Mouse (Mus musculus) heart, embryonic 16.5 days (tissue): ENCODE measurements around the gene Gabpb2. TPM values are rescaled to one million over a fixed set of nuclear protein-coding genes. Genes with fewer than 3 reads are reported as not detected.
"Not testable (repeated sequence)": the region's sequence is repeated elsewhere in the genome, so short reads cannot be mapped to it uniquely, and the experiment has no call there.

ENCODE experiments used
- ATAC-seq: fragments of 200-750 bp; cut with Nextera tagmentation; replicated peaks from 2 replicates; pipeline ENCODE4 v1.8.0; 2017; ENCODE audit warnings: moderate number of reproducible peaks; ENCODE audit not compliant: insufficient read depth, low FRiP score; ENCODE audit errors: extremely low read depth
- H3K27ac ChIP-seq: fragments of 300-500 bp; sonication (generic); 2 replicates; pipeline ENCODE4 v1.5.1; 2014; ENCODE audit warnings: mild to moderate bottlenecking, low read length, control low read depth, moderate library complexity
- H3K27me3 ChIP-seq: fragments of 300-500 bp; sonication (generic); 2 replicates; pipeline ENCODE4 v1.6.1; 2014; ENCODE audit warnings: low read length, mixed read lengths; ENCODE audit not compliant: control insufficient read depth, insufficient read depth
- H3K36me3 ChIP-seq: fragments of 300-500 bp; sonication (generic); 2 replicates; pipeline ENCODE4 v1.6.1; 2014; ENCODE audit not compliant: control insufficient read depth, insufficient read depth
- H3K4me1 ChIP-seq: fragments of 300-500 bp; sonication (generic); 2 replicates; pipeline ENCODE4 v1.6.1; 2014; ENCODE audit warnings: low read length, mixed read lengths; ENCODE audit not compliant: control insufficient read depth, insufficient read depth
- H3K4me2 ChIP-seq: fragments of 300-500 bp; sonication (generic); 2 replicates; pipeline ENCODE4 v1.6.1; 2014; ENCODE audit warnings: low read depth, mild to moderate bottlenecking, control low read depth, low read length
- H3K4me3 ChIP-seq: fragments of 300-500 bp; sonication (generic); 2 replicates; pipeline ENCODE4 v1.5.1; 2014; ENCODE audit warnings: mild to moderate bottlenecking, control low read depth, low read length
- H3K9ac ChIP-seq: fragments of 300-500 bp; sonication (generic); 2 replicates; pipeline ENCODE4 v1.6.1; 2014; ENCODE audit warnings: low read length, control low read depth
- H3K9me3 ChIP-seq: fragments of 300-500 bp; sonication (generic); replicated peaks from 2 replicates; pipeline ENCODE4 v1.6.1; 2016; ENCODE audit warnings: low read length; ENCODE audit not compliant: control insufficient read depth
- WGBS: fragments of 180-500 bp; shearing (Covaris S2); extraction: QIAGEN DNeasy Blood & Tissue Kit; methylation state at CpG from one replicate; pipeline ENCODE4 v1.1.7; 2014; 5-methylcytosine and 5-hydroxymethylcytosine counted together
- microRNA-seq: library from miRNA; unstranded; fragments of <30 nt; microRNA quantifications from one replicate; pipeline ENCODE4, GENCODE M21; 2017
- polyA plus RNA-seq: library from polyadenylated mRNA; unstranded; fragments of >200 nt; fragmentation: Nextera tagmentation; extraction: Ambion mirVana; gene quantifications from 2 replicates; pipeline ENCODE4 v1.2.1, GENCODE M21; 2015

Gene Gabpb2
- polyA plus RNA-seq, 1 experiment from 2014 or later, result 6.3 TPM

DNA sequence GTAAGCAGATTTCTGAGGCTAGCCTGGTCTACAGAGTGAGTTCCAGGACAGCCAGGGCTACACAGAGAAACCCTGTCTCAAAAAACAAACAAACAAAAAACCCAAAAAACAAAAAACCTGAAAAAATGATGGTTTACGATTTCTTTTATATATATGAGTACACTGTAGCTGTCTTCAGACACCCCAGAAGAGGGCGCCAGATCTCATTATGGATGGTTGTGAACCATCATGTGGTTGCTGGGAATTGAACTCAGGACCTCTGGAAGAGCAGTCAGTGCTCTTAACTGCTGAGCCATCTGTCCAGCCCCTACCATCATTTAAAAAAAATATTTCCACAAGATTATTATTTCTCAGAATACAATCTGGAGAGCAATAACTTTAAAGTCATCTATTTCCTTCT is 85.3 kb downstream of the Gabpb2 start:
- not testable (repeated sequence) for H3K9ac ChIP-seq, H3K27ac ChIP-seq, H3K36me3 ChIP-seq, H3K9me3 ChIP-seq, H3K4me3 ChIP-seq, ATAC-seq, H3K4me2 ChIP-seq, H3K27me3 ChIP-seq
- WGBS, result 93% methylated on average over 2 of the region's 2 CpGs
- peaks cover 17% of the 10 kb centered on the region for H3K4me1 ChIP-seq

Small RNA genes lying within 50 kb of the gene (microRNA-seq; reads per million reads assigned to microRNA genes)
- not detected for gene Mir8099-1

Other genes starting within 250 kb of the Gabpb2 start
- 15.1 and 20.1 TPM in 2 replicates for gene Pi4kb, start 243.2 kb downstream of the Gabpb2 start, polyA plus RNA-seq
- gene Zfp687, start 202.5 kb downstream of the Gabpb2 start, polyA plus RNA-seq, result 16.4 and 16.9 TPM in 2 replicates
- 201 and 223 TPM in 2 replicates for gene Psmd4, start 175.3 kb downstream of the Gabpb2 start, polyA plus RNA-seq
- 17.6 and 17.9 TPM in 2 replicates for gene Pip5k1a, start 111.0 kb downstream of the Gabpb2 start, polyA plus RNA-seq
- gene Vps72, start 106.9 kb downstream of the Gabpb2 start, polyA plus RNA-seq, result 92.5 and 96.6 TPM in 2 replicates
- 1.9 TPM in 2 replicates for gene Tmod4, start 93.4 kb downstream of the Gabpb2 start, polyA plus RNA-seq
- gene Scnm1, start 83.9 kb downstream of the Gabpb2 start, polyA plus RNA-seq, result 54.1 and 59.2 TPM in 2 replicates
- gene Lysmd1, start 83.8 kb downstream of the Gabpb2 start, polyA plus RNA-seq, result 9.7 and 11.3 TPM in 2 replicates
- 3.9 and 4.4 TPM in 2 replicates for gene Tnfaip8l2, start 75.6 kb downstream of the Gabpb2 start, polyA plus RNA-seq
- 1.5 and 2.7 TPM in 2 replicates for gene Sema6c, start 57.5 kb downstream of the Gabpb2 start, polyA plus RNA-seq
- gene Cdc42se1, start 10.8 kb upstream of the Gabpb2 start, polyA plus RNA-seq, result 57.8 and 59.3 TPM in 2 replicates
- gene Mllt11, start 14.3 kb upstream of the Gabpb2 start, polyA plus RNA-seq, result 9.8 and 11.5 TPM in 2 replicates
- 0.50 and 0.51 TPM in 2 replicates for gene Gm128, start 23.7 kb upstream of the Gabpb2 start, polyA plus RNA-seq
- 0.22 and 0.37 TPM in 2 replicates for gene Bnipl, start 33.3 kb upstream of the Gabpb2 start, polyA plus RNA-seq
- gene Mindy1, start 63.4 kb upstream of the Gabpb2 start, polyA plus RNA-seq, result 24.7 and 28.2 TPM in 2 replicates
- 28.1 and 31.4 TPM in 2 replicates for gene Prune1, start 64.2 kb upstream of the Gabpb2 start, polyA plus RNA-seq
- gene Anxa9, start 89.3 kb upstream of the Gabpb2 start, polyA plus RNA-seq, result 0.60 and 0.79 TPM in 2 replicates
- gene Cers2, start 96.9 kb upstream of the Gabpb2 start, polyA plus RNA-seq, result 139 and 145 TPM in 2 replicates
- gene Setdb1, start 139.3 kb upstream of the Gabpb2 start, polyA plus RNA-seq, result 20.1 and 21.5 TPM in 2 replicates
- not detected in 2 replicates for gene 4930558C23Rik, start 184.9 kb upstream of the Gabpb2 start, polyA plus RNA-seq
- gene Arnt, start 216.5 kb upstream of the Gabpb2 start, polyA plus RNA-seq, result 30.6 and 32.1 TPM in 2 replicates